In genomic region chr11:77830875-77831274, GRCm38 (mm10) we compare ENCODE assay signal across 23 mouse cellular contexts. TPM values are rescaled to one million over a fixed set of nuclear protein-coding genes. Genes with fewer than 3 reads are reported as not detected.
A peak's percentile ranks its signal among the peaks of the same experiment; 100 is the strongest.
DNase-seq lines count a peak whose midpoint lies in the region; ATAC-seq and TF ChIP-seq lines count a peak whose summit lies in the region.
"Had no signal": no experiment of that assay in that cellular context is flagged by ENCODE, and none has a peak within 500 bp of the region (broad histone marks: within the 10 kb centered on the region; RNA-seq: fewer than 3 reads in every experiment).

No protein-coding gene starts in this region.

- H3K9ac ChIP-seq in hindbrain, embryonic 16.5 days (ENCODE audit: low read depth, low read length) = no peak overlapping the region
- no peak overlapping the region for H3K9ac ChIP-seq in liver, postnatal 0 days (replicated peaks)
- no peak overlapping the region for H3K9ac ChIP-seq in liver, embryonic 12.5 days
- peak overlapping the region; percentile 41 for H3K9ac ChIP-seq in forebrain, embryonic 13.5 days
- H3K9ac ChIP-seq in neural tube, embryonic 14.5 days (replicated peaks; ENCODE audit: low read depth, low read length) = no peak overlapping the region
- H3K9ac ChIP-seq: heart, embryonic 15.5 days; liver, embryonic 13.5 days had no signal

- H3K4me3 ChIP-seq in hindbrain, embryonic 10.5 days = no peak overlapping the region
- no peak overlapping the region for H3K4me3 ChIP-seq in hindbrain, embryonic 16.5 days (ENCODE audit: low read length)
- no peak overlapping the region for H3K4me3 ChIP-seq in liver, postnatal 0 days (ENCODE audit: low read depth, low read length)
- H3K4me3 ChIP-seq in liver, embryonic 12.5 days = no peak overlapping the region
- no peak overlapping the region for H3K4me3 ChIP-seq in forebrain, embryonic 13.5 days
- H3K4me3 ChIP-seq in neural tube, embryonic 14.5 days (ENCODE audit: low read depth, low read length) = no peak overlapping the region
- H3K4me3 ChIP-seq in lung, adult 2 months (replicated peaks; ENCODE audit: extremely low read depth, low read depth, low read length) = no peak overlapping the region
- H3K4me3 ChIP-seq: embryonic facial prominence, embryonic 10.5 days; heart, embryonic 15.5 days; liver, embryonic 13.5 days had no signal

- 0 out of 2 replicates have a peak overlapping the region, but pooled peaks have one; percentile 8 for H3K27ac ChIP-seq in hindbrain, embryonic 10.5 days
- no peak overlapping the region for H3K27ac ChIP-seq in hindbrain, embryonic 16.5 days (ENCODE audit: low read depth, low read length)
- H3K27ac ChIP-seq in liver, postnatal 0 days (ENCODE audit: low read depth) = no peak overlapping the region
- H3K27ac ChIP-seq in liver, embryonic 12.5 days = no peak overlapping the region
- peak overlapping the region; percentile 49 for H3K27ac ChIP-seq in forebrain, embryonic 13.5 days
- 0 out of 2 replicates have a peak overlapping the region, but pooled peaks have one; percentile 16 for H3K27ac ChIP-seq in neural tube, embryonic 14.5 days (ENCODE audit: low read depth, low read length)
- H3K27ac ChIP-seq: embryonic facial prominence, embryonic 10.5 days; heart, embryonic 15.5 days; liver, embryonic 13.5 days had no signal

- no peak for TF ChIP-seq POLR2A in lung, adult 2 months (IDR thresholded peaks at IDR 0.05; ENCODE audit: borderline replicate concordance, extremely low read depth, low read depth, low read length)

- H3K9me3 ChIP-seq in hindbrain, embryonic 10.5 days = peaks cover 4% of the 10 kb centered on the region; the same call in 1 of the 2 replicates
- no peaks in the 10 kb centered on the region for H3K9me3 ChIP-seq in hindbrain, embryonic 16.5 days (ENCODE audit: control insufficient read depth, low read length)
- no peaks in the 10 kb centered on the region for H3K9me3 ChIP-seq in liver, postnatal 0 days (ENCODE audit: low read length)
- no peaks in the 10 kb centered on the region for H3K9me3 ChIP-seq in liver, embryonic 12.5 days (replicated peaks)
- no peaks in the 10 kb centered on the region for H3K9me3 ChIP-seq in forebrain, embryonic 13.5 days (replicated peaks)
- no peaks in the 10 kb centered on the region for H3K9me3 ChIP-seq in neural tube, embryonic 14.5 days (ENCODE audit: control insufficient read depth, low read length)
- H3K9me3 ChIP-seq: embryonic facial prominence, embryonic 10.5 days; heart, embryonic 15.5 days; liver, embryonic 13.5 days had no signal

- WGBS in hindbrain, embryonic 10.5 days = 58% methylated on average over 7 of the region's 7 CpGs
- 41% methylated on average over 7 of the region's 7 CpGs for WGBS in hindbrain, embryonic 16.5 days
- 76% methylated on average over 7 of the region's 7 CpGs for WGBS in liver, postnatal 0 days (ENCODE audit: insufficient replicate concordance)
- 70% methylated on average over 7 of the region's 7 CpGs for WGBS in liver, embryonic 12.5 days (ENCODE audit: insufficient replicate concordance)
- 29% methylated on average over 7 of the region's 7 CpGs for WGBS in forebrain, embryonic 13.5 days
- WGBS in neural tube, embryonic 14.5 days = 32% methylated on average over 7 of the region's 7 CpGs
- 73% methylated on average over 7 of the region's 7 CpGs for WGBS in lung, adult 2 months

- peaks cover 43% of the 10 kb centered on the region for H3K4me1 ChIP-seq in hindbrain, embryonic 10.5 days (replicated peaks)
- H3K4me1 ChIP-seq in hindbrain, embryonic 16.5 days (ENCODE audit: control insufficient read depth, insufficient read depth, low read depth, low read length) = peaks cover 16% of the 10 kb centered on the region
- no peaks in the 10 kb centered on the region for H3K4me1 ChIP-seq in liver, postnatal 0 days (ENCODE audit: insufficient read depth)
- no peaks in the 10 kb centered on the region for H3K4me1 ChIP-seq in liver, embryonic 12.5 days
- H3K4me1 ChIP-seq in forebrain, embryonic 13.5 days = peaks cover 50% of the 10 kb centered on the region
- H3K4me1 ChIP-seq in neural tube, embryonic 14.5 days (ENCODE audit: control insufficient read depth, insufficient read depth, low read length) = peaks cover 12% of the 10 kb centered on the region; the same call in 1 of the 2 replicates
- H3K4me1 ChIP-seq in lung, adult 2 months (ENCODE audit: control insufficient read depth, insufficient read depth, low read length) = no peaks in the 10 kb centered on the region
- H3K4me1 ChIP-seq: liver, embryonic 13.5 days had no signal

- no peak for ATAC-seq in hindbrain, embryonic 16.5 days
- ATAC-seq in liver, postnatal 0 days = peak; percentile 44; the same call in 1 of the 2 replicates
- ATAC-seq in liver, embryonic 12.5 days = no peak
- no peak for ATAC-seq in forebrain, embryonic 13.5 days
- ATAC-seq in neural tube, embryonic 14.5 days (ENCODE audit: low read depth) = no peak
- ATAC-seq: Patski had no signal

- H3K27me3 ChIP-seq in hindbrain, embryonic 10.5 days (ENCODE audit: insufficient read depth, poor library complexity, severe bottlenecking) = peaks cover 34% of the 10 kb centered on the region
- no peaks in the 10 kb centered on the region for H3K27me3 ChIP-seq in hindbrain, embryonic 16.5 days (replicated peaks; ENCODE audit: control insufficient read depth, insufficient read depth, low read length)
- no peaks in the 10 kb centered on the region for H3K27me3 ChIP-seq in liver, postnatal 0 days (ENCODE audit: insufficient read depth, low read length)
- no peaks in the 10 kb centered on the region for H3K27me3 ChIP-seq in liver, embryonic 12.5 days (replicated peaks)
- no peaks in the 10 kb centered on the region for H3K27me3 ChIP-seq in forebrain, embryonic 13.5 days
- H3K27me3 ChIP-seq in neural tube, embryonic 14.5 days (ENCODE audit: control insufficient read depth, insufficient read depth, low read length) = no peaks in the 10 kb centered on the region
- H3K27me3 ChIP-seq: heart, embryonic 15.5 days; liver, embryonic 13.5 days; Patski had no signal

- no peak for TF ChIP-seq CTCF in liver, postnatal 0 days (IDR thresholded peaks at IDR 0.05; ENCODE audit: low read depth)
- TF ChIP-seq CTCF in lung, adult 2 months (IDR thresholded peaks at IDR 0.05; ENCODE audit: insufficient read depth, low read length) = no peak

- TF ChIP-seq EP300 in liver, postnatal 0 days (IDR thresholded peaks at IDR 0.05; ENCODE audit: low read depth) = no peak

- H3K36me3 ChIP-seq in hindbrain, embryonic 10.5 days = peaks cover 77% of the 10 kb centered on the region
- H3K36me3 ChIP-seq in hindbrain, embryonic 16.5 days (ENCODE audit: control insufficient read depth, insufficient read depth, low read length) = peaks cover 21% of the 10 kb centered on the region
- H3K36me3 ChIP-seq in liver, postnatal 0 days (replicated peaks; ENCODE audit: insufficient read depth, low read length) = peaks cover 65% of the 10 kb centered on the region
- H3K36me3 ChIP-seq in liver, embryonic 12.5 days = peaks cover 89% of the 10 kb centered on the region
- H3K36me3 ChIP-seq in forebrain, embryonic 13.5 days (ENCODE audit: poor library complexity, severe bottlenecking) = peaks cover 58% of the 10 kb centered on the region
- peaks cover 26% of the 10 kb centered on the region for H3K36me3 ChIP-seq in neural tube, embryonic 14.5 days (ENCODE audit: control insufficient read depth, insufficient read depth, low read length)

- H3K4me2 ChIP-seq in hindbrain, embryonic 16.5 days (ENCODE audit: low read length) = no peak overlapping the region
- H3K4me2 ChIP-seq in liver, postnatal 0 days (ENCODE audit: low read depth, low read length) = no peak overlapping the region
- H3K4me2 ChIP-seq in liver, embryonic 12.5 days = no peak overlapping the region
- no peak overlapping the region for H3K4me2 ChIP-seq in forebrain, embryonic 13.5 days
- H3K4me2 ChIP-seq in neural tube, embryonic 14.5 days (ENCODE audit: low read depth, low read length) = no peak overlapping the region
- H3K4me2 ChIP-seq: heart, embryonic 15.5 days; liver, embryonic 13.5 days had no signal

- no peak for DNase-seq in hindbrain, embryonic 10.5 days (ENCODE audit: low spot score)
- no peak for DNase-seq in liver, postnatal 0 days
- DNase-seq in layer of hippocampus, postnatal 14 days (ENCODE audit: low spot score in 2 of 2) = no peak
- DNase-seq in lung, adult 2 months = no peak
- DNase-seq: cerebellum, postnatal 25 days; heart, adult 18-20 months; kidney, postnatal 10 days; liver, embryonic 13.5 days; lung, postnatal 10 days; spleen, adult 18-20 months; thymus, postnatal 25 days had no signal

RNA-seq across cellular contexts. Expression of gene Gm10277, which starts 43.3 kb away (rescaled TPM):
- polyA plus RNA-seq in hindbrain, embryonic 10.5 days (2016; fragmentation: Nextera tagmentation; extraction: Ambion mirVana) = 1.5 and 2.0 TPM in 2 replicates
- 1.6 and 1.7 TPM in 2 replicates for polyA plus RNA-seq in hindbrain, embryonic 16.5 days (2015; fragmentation: Nextera tagmentation; extraction: Ambion mirVana)
- polyA plus RNA-seq in liver, postnatal 0 days (2015; fragmentation: Nextera tagmentation; extraction: Ambion mirVana) = 0.12 and 0.31 TPM in 2 replicates
- 1.2 and 1.6 TPM in 2 replicates for polyA plus RNA-seq in liver, embryonic 12.5 days (2016; fragmentation: Nextera tagmentation; extraction: Ambion mirVana)
- 2.9 and 3.2 TPM in 2 replicates for polyA plus RNA-seq in forebrain, embryonic 13.5 days (2015; fragmentation: Nextera tagmentation; extraction: Ambion mirVana)
- polyA plus RNA-seq in neural tube, embryonic 14.5 days (2014; fragmentation: Nextera tagmentation; extraction: Ambion mirVana) = 2.1 and 2.4 TPM in 2 replicates
- total RNA-seq in layer of hippocampus, postnatal 14 days (2021) = not detected
- polyA plus RNA-seq in lung, adult 2 months (2012; rRNA removed) = not detected in 2 replicates
- total RNA-seq: adrenal gland, postnatal 4 days; gastrocnemius, adult 18-20 months; heart, adult 18-20 months; layer of hippocampus, postnatal 10 days; left cerebral cortex, postnatal 14 days; megakaryocyte-erythroid progenitor cell, adult 5-6 weeks had no signal

Comparison
In these comparisons a context has a peak if more than half of its experiments do, and no peak if none do; other contexts are left out.
1. H3K27ac ChIP-seq: peak in hindbrain, embryonic 10.5 days (single experiment), forebrain, embryonic 13.5 days (single experiment) and neural tube, embryonic 14.5 days (single experiment); none in hindbrain, embryonic 16.5 days (single experiment), liver, postnatal 0 days (single experiment) and liver, embryonic 12.5 days (single experiment).